Mouse (Mus musculus): Measurements from ENCODE around the gene Prkce. TPM values are rescaled to one million over a fixed set of nuclear protein-coding genes. Genes with fewer than 3 reads are reported as not detected.

Gene Prkce
- total and polyA plus RNA-seq, 3 experiments: 6.1 to 27.3 (median 26.0) TPM

DNA sequence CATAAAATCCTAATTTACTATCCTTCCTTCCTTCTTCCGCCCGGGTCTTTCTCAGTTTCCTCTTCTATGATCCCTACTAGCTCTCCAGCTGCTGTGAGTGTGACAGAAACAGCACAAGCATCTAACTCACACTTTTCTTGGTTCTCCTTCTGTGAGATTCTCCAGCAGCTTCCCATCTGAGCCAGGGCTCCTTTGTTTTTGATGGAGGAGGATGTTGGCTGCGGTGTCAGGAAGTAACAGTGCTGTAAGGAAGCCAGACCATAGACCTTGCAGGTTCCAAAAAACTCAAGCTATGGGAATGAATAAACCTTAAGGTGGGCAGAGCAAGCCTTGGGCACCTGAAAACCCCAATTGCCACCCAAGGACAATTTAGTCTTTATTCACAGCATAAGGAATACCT is 537.7 kb downstream of the Prkce start:
- TF ChIP-seq CTCF (IDR thresholded peaks at IDR 0.05): no peak
- no peak for TF ChIP-seq EP300 (IDR thresholded peaks at IDR 0.05; ENCODE audit: insufficient read depth, low read depth, low read length)
- no peak for TF ChIP-seq POLR2A (IDR thresholded peaks at IDR 0.05; ENCODE audit: insufficient read depth, low read depth, low read length)
- DNase-seq: peak; percentile 27 to 33
- 40% methylated on average over 3 of the region's 3 CpGs for WGBS
- peak overlapping the region; percentile 75 for H3K27ac ChIP-seq
- H3K9ac ChIP-seq (ENCODE audit: low read depth, low read length): no peak overlapping the region
- H3K79me2 ChIP-seq (replicated peaks; ENCODE audit: control insufficient read depth, insufficient read depth, low read length): no peaks in the 10 kb centered on the region
- H3K4me3 ChIP-seq: no peak overlapping the region
- H3K27me3 ChIP-seq (ENCODE audit: control insufficient read depth, insufficient read depth, low read length): no peaks in the 10 kb centered on the region
- peaks cover 11% of the 10 kb centered on the region for H3K4me1 ChIP-seq (ENCODE audit: control insufficient read depth, insufficient read depth, low read length)
- peaks cover 2% of the 10 kb centered on the region; the same call in 1 of the 2 replicates for H3K36me3 ChIP-seq (ENCODE audit: control insufficient read depth, insufficient read depth, low read length)
- intact Hi-C loops (cut with DNase I): loop anchor here (5.0 kb wide), 1 partner anchor 168 kb away; no protein-coding TSS in a partner anchor

DNA sequence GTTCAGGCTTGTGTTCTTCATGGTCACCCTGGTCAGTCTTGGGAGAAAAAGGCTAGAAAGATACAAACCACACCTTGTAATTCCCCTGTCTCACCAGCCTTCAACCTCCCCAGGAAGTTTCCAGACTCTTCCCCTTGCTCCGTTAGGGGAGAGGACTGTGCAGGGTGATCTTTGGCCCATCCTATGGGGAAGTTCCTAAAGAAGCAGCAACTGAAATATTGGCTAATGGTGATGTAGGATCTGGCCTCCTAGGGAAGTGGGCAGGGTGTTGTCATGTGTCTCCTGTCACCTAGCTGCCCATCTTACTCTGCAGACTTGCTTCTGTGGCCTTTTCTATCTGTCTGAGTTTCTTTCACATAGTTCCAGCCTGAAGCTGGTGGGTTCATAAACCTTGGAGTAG is 538.9 kb downstream of the Prkce start:
- intact Hi-C loops (cut with DNase I): loop anchor here (5.0 kb wide), 1 partner anchor 169 kb away; no protein-coding TSS in a partner anchor
- peaks cover 4% of the 10 kb centered on the region; the same call in 1 of the 2 replicates for H3K36me3 ChIP-seq (ENCODE audit: control insufficient read depth, insufficient read depth, low read length)
- no peak for TF ChIP-seq CTCF (IDR thresholded peaks at IDR 0.05)
- no peak for TF ChIP-seq POLR2A (IDR thresholded peaks at IDR 0.05; ENCODE audit: insufficient read depth, low read depth, low read length)
- no peak for TF ChIP-seq EP300 (IDR thresholded peaks at IDR 0.05; ENCODE audit: insufficient read depth, low read depth, low read length)
- H3K79me2 ChIP-seq (replicated peaks; ENCODE audit: control insufficient read depth, insufficient read depth, low read length): no peaks in the 10 kb centered on the region
- WGBS: 50% methylated on average over 1 of the region's 1 CpGs
- H3K27ac ChIP-seq: peak overlapping the region; percentile 11; the same call in 1 of the 2 replicates
- H3K27me3 ChIP-seq (ENCODE audit: control insufficient read depth, insufficient read depth, low read length): no peaks in the 10 kb centered on the region
- DNase-seq: no peak
- no peak overlapping the region for H3K9ac ChIP-seq (ENCODE audit: low read depth, low read length)
- H3K4me3 ChIP-seq: no peak overlapping the region
- H3K4me1 ChIP-seq (ENCODE audit: control insufficient read depth, insufficient read depth, low read length): peaks cover 14% of the 10 kb centered on the region

Other genes starting within 250 kb of the Prkce start
- gene Srbd1, start 22.6 kb upstream of the Prkce start, total RNA-seq (2021): 10 to 100 TPM; 12.2 to 12.3 TPM
- 2.7 and 4.1 TPM in 2 replicates for gene Srbd1, start 22.6 kb upstream of the Prkce start, polyA plus RNA-seq (2012; rRNA removed)